Mouse (Mus musculus) heart, adult 2 months (tissue): ENCODE data around the gene Tmtc2.

Experiments
- CTCF ChIP-seq: fragments of 200-600 bp; IDR thresholded peaks from 2 replicates; pipeline ENCODE4 v1.8.1; 2022; ENCODE audit warnings: antibody characterized with exemption, mild to moderate bottlenecking, moderate library complexity
- EP300 ChIP-seq: fragments of 200-500 bp; IDR thresholded peaks from 2 replicates; pipeline ENCODE4 v1.6.1; 2011; ENCODE audit warnings: low read depth, low read length, control low read depth; ENCODE audit not compliant: insufficient read depth
- POLR2A ChIP-seq: fragments of 200-500 bp; IDR thresholded peaks from 2 replicates; pipeline ENCODE4 v1.6.1; 2011; ENCODE audit warnings: mild to moderate bottlenecking, low read depth, low read length, control low read depth; ENCODE audit not compliant: insufficient read depth

GRCm38 (mm10) chr10:105416601-105417000 is 157.7 kb downstream of the Tmtc2 start:
- TF ChIP-seq POLR2A (no peak), CTCF (no peak), EP300 (no peak)
